Mouse (Mus musculus): ENCODE measurements around the gene Hif3a.

DNA sequence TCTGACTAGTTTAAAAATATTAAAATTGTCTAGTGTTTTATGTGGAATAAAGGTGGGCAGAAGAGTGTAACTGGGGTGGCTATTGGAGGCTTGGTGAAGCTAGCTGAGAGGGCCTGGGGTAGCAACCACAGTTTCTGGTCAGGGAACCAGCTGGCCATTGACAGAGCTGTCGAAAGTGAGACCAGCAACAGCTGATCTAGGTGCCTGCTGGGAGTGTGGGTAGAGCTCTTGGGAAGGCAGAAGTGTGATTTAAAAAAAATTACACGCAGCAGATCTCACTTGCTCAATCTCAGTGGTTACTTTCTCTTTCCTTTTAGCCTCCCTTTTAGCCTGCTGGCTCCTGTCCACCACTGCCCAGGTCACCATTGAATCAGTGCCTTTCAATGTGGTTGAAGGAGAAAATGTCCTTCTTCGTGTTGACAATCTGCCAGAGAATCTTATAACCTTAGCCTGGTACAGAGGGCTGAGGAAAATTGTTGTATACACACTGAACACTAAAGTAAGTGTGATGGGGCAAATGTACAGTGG, 27.9 kb upstream of the Hif3a start:
- TF ChIP-seq EP300 (IDR thresholded peaks at IDR 0.05; ENCODE audit: insufficient read depth, low read depth, low read length) (no peak), CTCF (IDR thresholded peaks at IDR 0.05; ENCODE audit: low read depth, low read length) (no peak)
